Mouse (Mus musculus): ENCODE measurements around the gene Snx32. TPM values are rescaled to one million over a fixed set of nuclear protein-coding genes. Genes with fewer than 3 reads are reported as not detected.
A peak's percentile ranks its signal among the peaks of the same experiment; 100 is the strongest.

Snx32 gene
- polyA plus RNA-seq, 1 experiment: 1.1 TPM

- H3ac ChIP-seq (ENCODE audit: control insufficient read depth, insufficient read length, low read depth): peak within 1 kb of the TSS; percentile 62
- peaks cover 11% of the 10 kb centered on the region for H3K79me3 ChIP-seq (ENCODE audit: low read depth)
- H3K4me3 ChIP-seq (ENCODE audit: insufficient read depth, poor library complexity, severe bottlenecking): peak within 1 kb of the TSS; percentile 59
- H3K27me3 ChIP-seq (ENCODE audit: control insufficient read depth, insufficient read depth, insufficient read length): no peaks in the 10 kb centered on the region
- TF ChIP-seq MAX (IDR thresholded peaks at IDR 0.05) (peak; percentile 35), USF1 (IDR thresholded peaks at IDR 0.05; ENCODE audit: low read depth) (no peak)
- H3K79me2 ChIP-seq (ENCODE audit: control insufficient read depth, insufficient read depth): peaks cover 37% of the 10 kb centered on the region
- H3K36me3 ChIP-seq (ENCODE audit: control insufficient read depth, insufficient read depth): peaks cover 48% of the 10 kb centered on the region
Measured at GRCm38 (mm10) chr19:5460465-5460911, 49.9 kb downstream of the Snx32 start, which contains the start of gene Fibp. Gene Fibp, plus strand, starts transcription at chr19:5460615.

DNA sequence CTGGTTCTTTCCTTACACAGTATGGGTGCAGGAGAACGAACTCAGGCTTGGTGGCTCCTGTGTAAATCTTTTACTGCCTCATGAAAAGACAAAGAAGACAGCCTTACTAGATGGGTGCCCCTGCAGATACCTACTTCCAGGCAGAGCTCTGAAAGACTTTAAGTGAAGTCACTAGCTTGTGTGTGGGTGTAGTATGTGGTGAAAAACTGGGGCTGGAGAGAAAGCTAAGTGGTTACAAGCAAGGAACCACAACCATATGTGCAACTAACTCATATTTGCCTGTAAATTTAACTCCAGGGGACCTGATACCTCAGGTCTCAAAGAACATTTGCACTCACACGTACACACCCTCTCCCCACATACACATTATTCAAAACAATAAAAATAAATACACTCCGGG is 50.4 kb downstream of the Snx32 start:
- Histone ChIP-seq H3K4me3 (ENCODE audit: insufficient read depth, poor library complexity, severe bottlenecking) (peak overlapping the region; percentile 59), H3K36me3 (ENCODE audit: control insufficient read depth, insufficient read depth) (peaks cover 48% of the 10 kb centered on the region), H3ac (ENCODE audit: control insufficient read depth, insufficient read length, low read depth) (no peak overlapping the region), H3K79me3 (ENCODE audit: low read depth) (peaks cover 16% of the 10 kb centered on the region), H3K27me3 (ENCODE audit: control insufficient read depth, insufficient read depth, insufficient read length) (no peaks in the 10 kb centered on the region), H3K79me2 (ENCODE audit: control insufficient read depth, insufficient read depth) (peaks cover 43% of the 10 kb centered on the region)
- TF ChIP-seq MYOD1 (IDR thresholded peaks at IDR 0.05; ENCODE audit: control insufficient read depth, insufficient read length, low read depth) (no peak), MAX (IDR thresholded peaks at IDR 0.05) (no peak), MYOG (IDR thresholded peaks at IDR 0.05; ENCODE audit: control insufficient read depth, extremely low read depth, insufficient read length) (no peak), CTCF (IDR thresholded peaks at IDR 0.05; ENCODE audit: control insufficient read depth, insufficient read depth, insufficient read length) (no peak), FOSL1 (IDR thresholded peaks at IDR 0.05; ENCODE audit: insufficient read depth, low read length, poor library complexity, severe bottlenecking) (no peak), USF1 (IDR thresholded peaks at IDR 0.05; ENCODE audit: low read depth) (no peak), CEBPB (IDR thresholded peaks at IDR 0.05; ENCODE audit: low read depth) (no peak)

GRCm38 (mm10) chr19:5459019-5459418 is 51.3 kb downstream of the Snx32 start:
- Histone ChIP-seq H3K36me3 (ENCODE audit: control insufficient read depth, insufficient read depth) (peaks cover 49% of the 10 kb centered on the region), H3K79me2 (ENCODE audit: control insufficient read depth, insufficient read depth) (peaks cover 52% of the 10 kb centered on the region), H3ac (ENCODE audit: control insufficient read depth, insufficient read length, low read depth) (no peak overlapping the region), H3K27me3 (ENCODE audit: control insufficient read depth, insufficient read depth, insufficient read length) (no peaks in the 10 kb centered on the region), H3K4me3 (ENCODE audit: insufficient read depth, poor library complexity, severe bottlenecking) (no peak overlapping the region), H3K79me3 (ENCODE audit: low read depth) (peaks cover 23% of the 10 kb centered on the region)
- TF ChIP-seq USF1 (IDR thresholded peaks at IDR 0.05; ENCODE audit: low read depth) (no peak), MAX (IDR thresholded peaks at IDR 0.05) (no peak), CTCF (IDR thresholded peaks at IDR 0.05; ENCODE audit: control insufficient read depth, insufficient read depth, insufficient read length) (no peak), MYOD1 (IDR thresholded peaks at IDR 0.05; ENCODE audit: control insufficient read depth, insufficient read length, low read depth) (no peak), FOSL1 (IDR thresholded peaks at IDR 0.05; ENCODE audit: insufficient read depth, low read length, poor library complexity, severe bottlenecking) (no peak), MYOG (IDR thresholded peaks at IDR 0.05; ENCODE audit: control insufficient read depth, extremely low read depth, insufficient read length) (no peak), CEBPB (IDR thresholded peaks at IDR 0.05; ENCODE audit: low read depth) (no peak)

DNA sequence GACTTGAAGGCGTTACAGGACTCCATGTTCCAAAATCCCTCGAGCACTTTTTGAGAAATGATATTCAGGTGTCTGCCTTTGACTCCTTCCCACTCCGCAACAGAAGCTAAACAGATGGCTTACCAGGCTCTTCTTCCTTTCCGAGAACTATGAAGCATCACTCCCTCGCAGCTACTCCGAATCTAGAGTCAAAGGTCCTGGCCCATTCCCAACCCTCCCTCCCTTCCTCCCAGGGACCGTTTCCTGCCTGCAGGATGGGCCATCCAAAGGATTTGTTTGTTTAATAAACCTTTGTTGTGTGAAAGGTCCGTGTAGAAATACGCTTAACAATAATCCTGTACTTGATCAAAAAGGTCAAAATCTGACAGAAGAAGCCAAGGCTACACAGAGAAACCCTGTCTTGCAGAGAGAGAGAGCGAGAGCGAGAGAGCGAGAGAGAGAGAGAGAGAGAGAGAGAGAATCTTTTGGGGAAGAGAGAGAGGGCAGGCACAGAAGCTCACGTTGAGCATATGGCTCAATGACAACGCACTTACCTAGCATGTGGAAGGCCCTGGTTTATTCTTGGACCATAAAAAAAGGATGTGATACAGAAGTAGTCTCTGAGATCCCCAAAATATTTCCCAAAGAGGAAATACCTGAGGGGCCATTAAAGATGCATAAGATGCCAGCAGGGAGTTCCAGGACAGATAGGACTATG is 52.4 kb downstream of the Snx32 start, which contains the start of gene Ccdc85b:
Gene Ccdc85b, minus strand, starts transcription at position 149 of the 697 bp plus-strand sequence.
- Histone ChIP-seq H3K36me3 (ENCODE audit: control insufficient read depth, insufficient read depth) (peaks cover 51% of the 10 kb centered on the region), H3ac (ENCODE audit: control insufficient read depth, insufficient read length, low read depth) (peak within 1 kb of the TSS; percentile 87), H3K27me3 (ENCODE audit: control insufficient read depth, insufficient read depth, insufficient read length) (no peaks in the 10 kb centered on the region), H3K79me3 (ENCODE audit: low read depth) (peaks cover 31% of the 10 kb centered on the region), H3K4me3 (ENCODE audit: insufficient read depth, poor library complexity, severe bottlenecking) (peak within 1 kb of the TSS; percentile 38), H3K79me2 (ENCODE audit: control insufficient read depth, insufficient read depth) (peaks cover 63% of the 10 kb centered on the region)
- TF ChIP-seq FOSL1 (IDR thresholded peaks at IDR 0.05; ENCODE audit: insufficient read depth, low read length, poor library complexity, severe bottlenecking): no peak
- TF ChIP-seq USF1 (IDR thresholded peaks at IDR 0.05; ENCODE audit: low read depth): no peak
- no peak for TF ChIP-seq MYOG (IDR thresholded peaks at IDR 0.05; ENCODE audit: control insufficient read depth, extremely low read depth, insufficient read length)
- no peak for TF ChIP-seq CTCF (IDR thresholded peaks at IDR 0.05; ENCODE audit: control insufficient read depth, insufficient read depth, insufficient read length)

GRCm38 (mm10) chr19:5456922-5457745 is 53.2 kb downstream of the Snx32 start:
- H3K79me2 ChIP-seq (ENCODE audit: control insufficient read depth, insufficient read depth): peaks cover 66% of the 10 kb centered on the region
- TF ChIP-seq CEBPB (IDR thresholded peaks at IDR 0.05; ENCODE audit: low read depth) (no peak), MAX (IDR thresholded peaks at IDR 0.05) (peak; percentile 78)
- no peaks in the 10 kb centered on the region for H3K27me3 ChIP-seq (ENCODE audit: control insufficient read depth, insufficient read depth, insufficient read length)
- peaks cover 36% of the 10 kb centered on the region for H3K79me3 ChIP-seq (ENCODE audit: low read depth)
- peaks cover 51% of the 10 kb centered on the region for H3K36me3 ChIP-seq (ENCODE audit: control insufficient read depth, insufficient read depth)
- peak overlapping the region; percentile 87 for H3ac ChIP-seq (ENCODE audit: control insufficient read depth, insufficient read length, low read depth)
- H3K4me3 ChIP-seq (ENCODE audit: insufficient read depth, poor library complexity, severe bottlenecking): peak overlapping the region; percentile 38
